Mouse (Mus musculus) heart, embryonic 16.5 days (tissue): Measurements from ENCODE around the gene Add3. TPM values are rescaled to one million over a fixed set of nuclear protein-coding genes. Genes with fewer than 3 reads are reported as not detected.

ENCODE experiments used
- ATAC-seq: fragments of 200-750 bp; cut with Nextera tagmentation; replicated peaks from 2 replicates; pipeline ENCODE4 v1.8.0; 2017; ENCODE audit warnings: moderate number of reproducible peaks; ENCODE audit not compliant: insufficient read depth, low FRiP score; ENCODE audit errors: extremely low read depth
- H3K27ac ChIP-seq: fragments of 300-500 bp; sonication (generic); 2 replicates; pipeline ENCODE4 v1.5.1; 2014; ENCODE audit warnings: mild to moderate bottlenecking, low read length, control low read depth, moderate library complexity
- H3K27me3 ChIP-seq: fragments of 300-500 bp; sonication (generic); 2 replicates; pipeline ENCODE4 v1.6.1; 2014; ENCODE audit warnings: low read length, mixed read lengths; ENCODE audit not compliant: control insufficient read depth, insufficient read depth
- H3K36me3 ChIP-seq: fragments of 300-500 bp; sonication (generic); 2 replicates; pipeline ENCODE4 v1.6.1; 2014; ENCODE audit not compliant: control insufficient read depth, insufficient read depth
- H3K4me1 ChIP-seq: fragments of 300-500 bp; sonication (generic); 2 replicates; pipeline ENCODE4 v1.6.1; 2014; ENCODE audit warnings: low read length, mixed read lengths; ENCODE audit not compliant: control insufficient read depth, insufficient read depth
- H3K4me2 ChIP-seq: fragments of 300-500 bp; sonication (generic); 2 replicates; pipeline ENCODE4 v1.6.1; 2014; ENCODE audit warnings: low read depth, mild to moderate bottlenecking, control low read depth, low read length
- H3K4me3 ChIP-seq: fragments of 300-500 bp; sonication (generic); 2 replicates; pipeline ENCODE4 v1.5.1; 2014; ENCODE audit warnings: mild to moderate bottlenecking, control low read depth, low read length
- H3K9ac ChIP-seq: fragments of 300-500 bp; sonication (generic); 2 replicates; pipeline ENCODE4 v1.6.1; 2014; ENCODE audit warnings: low read length, control low read depth
- H3K9me3 ChIP-seq: fragments of 300-500 bp; sonication (generic); replicated peaks from 2 replicates; pipeline ENCODE4 v1.6.1; 2016; ENCODE audit warnings: low read length; ENCODE audit not compliant: control insufficient read depth
- WGBS: fragments of 180-500 bp; shearing (Covaris S2); extraction: QIAGEN DNeasy Blood & Tissue Kit; methylation state at CpG from one replicate; pipeline ENCODE4 v1.1.7; 2014; 5-methylcytosine and 5-hydroxymethylcytosine counted together
- polyA plus RNA-seq: library from polyadenylated mRNA; unstranded; fragments of >200 nt; fragmentation: Nextera tagmentation; extraction: Ambion mirVana; gene quantifications from 2 replicates; pipeline ENCODE4 v1.2.1, GENCODE M21; 2015

Gene Add3
- polyA plus RNA-seq, 1 experiment from 2014 or later = 107 TPM

- peak overlapping the region; percentile 29 for H3K4me2 ChIP-seq
- H3K27ac ChIP-seq = peak overlapping the region; percentile 73
- no peaks in the 10 kb centered on the region for H3K9me3 ChIP-seq
- 34% methylated on average over 5 of the region's 5 CpGs for WGBS
- H3K4me3 ChIP-seq = no peak overlapping the region
- no peak for ATAC-seq
- no peaks in the 10 kb centered on the region for H3K36me3 ChIP-seq
- H3K9ac ChIP-seq = no peak overlapping the region
- H3K4me1 ChIP-seq = peaks cover 83% of the 10 kb centered on the region
- no peaks in the 10 kb centered on the region for H3K27me3 ChIP-seq
Observed at GRCm38 (mm10) chr19:53184911-53185310, 44.7 kb downstream of the Add3 start.

DNA sequence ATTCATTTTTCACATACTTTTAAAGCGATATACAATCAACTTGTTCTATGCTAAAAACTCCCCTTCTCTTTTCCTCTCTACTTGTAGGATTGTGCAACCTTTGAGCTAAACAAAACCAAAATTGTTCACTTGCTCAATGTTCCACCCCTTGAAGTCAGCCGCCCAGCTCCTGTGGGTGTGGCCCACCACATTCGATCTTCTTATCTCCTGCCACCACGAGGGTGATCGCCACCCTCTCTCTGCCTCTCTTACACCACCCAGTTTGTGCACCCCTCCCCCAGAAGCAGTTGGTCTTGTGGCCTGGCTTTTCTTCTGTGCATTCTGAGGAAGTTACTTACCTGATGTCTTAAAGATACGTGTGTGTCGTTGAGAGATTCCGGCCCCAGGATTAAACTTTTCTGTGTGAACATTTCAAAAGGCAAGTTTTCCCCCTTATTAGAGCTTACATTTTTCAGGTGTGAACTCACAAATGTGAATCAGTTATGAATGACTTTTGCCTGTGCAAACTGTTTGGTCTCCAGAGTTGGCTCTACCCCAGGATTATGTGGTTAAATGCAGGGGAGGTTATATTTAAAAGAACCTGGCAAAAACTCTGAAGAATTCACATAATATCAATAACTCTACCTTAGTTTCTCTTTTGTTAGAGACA, 45.4 kb downstream of the Add3 start:
- WGBS = 31% methylated on average over 8 of the region's 8 CpGs
- H3K4me1 ChIP-seq = peaks cover 84% of the 10 kb centered on the region
- ATAC-seq = no peak; the same call in 1 of the 2 replicates

GRCm38 (mm10) chr19:53186456-53186855, 46.2 kb downstream of the Add3 start:
- H3K9ac ChIP-seq = no peak overlapping the region
- no peak overlapping the region for H3K4me3 ChIP-seq
- WGBS = 61% methylated on average over 4 of the region's 4 CpGs
- no peaks in the 10 kb centered on the region for H3K9me3 ChIP-seq
- ATAC-seq = no peak
- peaks cover 82% of the 10 kb centered on the region for H3K4me1 ChIP-seq
- H3K27ac ChIP-seq = peak overlapping the region; percentile 47
- no peaks in the 10 kb centered on the region for H3K27me3 ChIP-seq
- H3K4me2 ChIP-seq = no peak overlapping the region
- no peaks in the 10 kb centered on the region for H3K36me3 ChIP-seq

More for the DNA sequence above, 45.4 kb downstream of the Add3 start:
- Histone ChIP-seq H3K36me3 (no peaks in the 10 kb centered on the region), H3K9ac (no peak overlapping the region), H3K9me3 (no peaks in the 10 kb centered on the region), H3K27me3 (no peaks in the 10 kb centered on the region), H3K4me2 (peak overlapping the region; percentile 29; the same call in 1 of the 2 replicates), H3K4me3 (no peak overlapping the region), H3K27ac (peak overlapping the region; percentile 72; the same call in 1 of the 2 replicates)

GRCm38 (mm10) chr19:53187533-53187932, 47.3 kb downstream of the Add3 start:
- Histone ChIP-seq H3K27ac (peak overlapping the region; percentile 78), H3K27me3 (no peaks in the 10 kb centered on the region), H3K4me2 (peak overlapping the region; percentile 50), H3K4me3 (peak overlapping the region; percentile 11; the same call in 1 of the 2 replicates), H3K4me1 (peaks cover 83% of the 10 kb centered on the region), H3K9ac (peak overlapping the region; percentile 56), H3K36me3 (no peaks in the 10 kb centered on the region), H3K9me3 (no peaks in the 10 kb centered on the region)
- WGBS = 29% methylated on average over 7 of the region's 7 CpGs
- ATAC-seq = no peak

- Histone ChIP-seq H3K4me3 (no peak overlapping the region), H3K4me2 (no peak overlapping the region), H3K27ac (peak overlapping the region; percentile 78), H3K36me3 (no peaks in the 10 kb centered on the region), H3K4me1 (peaks cover 79% of the 10 kb centered on the region), H3K27me3 (no peaks in the 10 kb centered on the region), H3K9me3 (no peaks in the 10 kb centered on the region), H3K9ac (peak overlapping the region; percentile 56; the same call in 1 of the 2 replicates)
- 66% methylated on average over 6 of the region's 6 CpGs for WGBS
- ATAC-seq = no peak
Observed at GRCm38 (mm10) chr19:53188186-53188585, 47.9 kb downstream of the Add3 start.

GRCm38 (mm10) chr19:53188724-53189220, 48.5 kb downstream of the Add3 start:
- Histone ChIP-seq H3K9me3 (no peaks in the 10 kb centered on the region), H3K27ac (peak overlapping the region; percentile 43), H3K9ac (no peak overlapping the region), H3K27me3 (no peaks in the 10 kb centered on the region), H3K36me3 (no peaks in the 10 kb centered on the region), H3K4me2 (no peak overlapping the region), H3K4me1 (peaks cover 78% of the 10 kb centered on the region), H3K4me3 (no peak overlapping the region)
- ATAC-seq = no peak
- WGBS = 67% methylated on average over 5 of the region's 5 CpGs

DNA sequence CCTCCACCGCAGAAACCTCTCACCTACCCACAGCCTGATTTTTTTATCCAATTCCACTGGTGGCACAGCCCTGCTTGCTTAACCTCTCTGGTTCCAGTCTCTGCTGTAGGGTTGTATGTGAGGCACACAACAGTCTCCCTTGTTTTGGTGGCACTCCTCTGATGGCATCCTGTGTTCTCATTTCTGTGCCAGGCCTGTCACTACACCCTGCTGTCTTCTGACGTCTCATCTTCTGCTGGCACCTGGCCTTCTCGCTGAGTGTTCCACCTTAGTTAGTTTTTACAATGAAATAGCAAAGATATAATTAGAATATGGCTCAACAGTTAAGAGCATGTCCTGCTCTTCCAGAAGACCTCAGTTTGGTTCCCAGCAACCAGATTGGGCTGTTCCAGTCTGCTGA, 49.5 kb downstream of the Add3 start:
- H3K9me3 ChIP-seq = no peaks in the 10 kb centered on the region
- peaks cover 78% of the 10 kb centered on the region for H3K4me1 ChIP-seq
- no peaks in the 10 kb centered on the region for H3K36me3 ChIP-seq
- no peak for ATAC-seq
- H3K4me3 ChIP-seq = no peak overlapping the region
- H3K4me2 ChIP-seq = no peak overlapping the region
- WGBS = 67% methylated on average over 3 of the region's 3 CpGs
- no peaks in the 10 kb centered on the region for H3K27me3 ChIP-seq
- H3K9ac ChIP-seq = no peak overlapping the region
- peak overlapping the region; percentile 61 for H3K27ac ChIP-seq

GRCm38 (mm10) chr19:53190232-53190631, 50.0 kb downstream of the Add3 start:
- no peaks in the 10 kb centered on the region for H3K36me3 ChIP-seq
- WGBS = 47% methylated on average over 3 of the region's 3 CpGs
- ATAC-seq = no peak
- no peaks in the 10 kb centered on the region for H3K27me3 ChIP-seq
- peaks cover 79% of the 10 kb centered on the region for H3K4me1 ChIP-seq
- no peak overlapping the region for H3K4me2 ChIP-seq
- no peaks in the 10 kb centered on the region for H3K9me3 ChIP-seq
- no peak overlapping the region for H3K4me3 ChIP-seq
- H3K9ac ChIP-seq = no peak overlapping the region
- peak overlapping the region; percentile 62 for H3K27ac ChIP-seq

DNA sequence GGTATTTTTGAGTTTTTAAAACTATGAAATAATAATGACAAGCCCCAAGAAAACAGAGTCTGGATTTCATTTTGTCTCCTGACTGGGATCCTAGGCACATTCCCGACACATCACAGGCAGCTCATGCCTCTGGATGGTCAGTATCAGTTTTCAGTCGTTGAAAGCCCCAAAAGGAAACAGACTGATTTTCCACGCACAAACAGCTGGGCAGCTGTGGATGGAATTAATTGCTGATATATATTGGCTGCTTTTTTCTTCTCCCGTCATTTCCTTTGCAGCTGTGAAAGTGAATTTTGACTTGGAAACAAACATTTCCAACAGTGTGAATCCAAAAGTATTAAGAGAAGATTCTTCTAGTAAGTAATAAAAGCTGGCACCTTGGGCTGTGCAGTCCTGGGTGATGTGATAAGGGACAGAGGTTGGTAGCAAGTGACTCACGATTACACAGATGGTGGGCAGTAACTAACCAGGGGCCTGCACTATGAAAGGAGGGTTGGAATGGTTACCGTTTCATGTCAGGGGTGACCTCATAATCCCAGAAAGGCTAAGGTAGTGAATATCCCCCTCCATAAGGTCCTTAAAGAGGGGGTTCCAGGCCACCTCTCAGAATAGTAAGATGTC, 51.7 kb downstream of the Add3 start:
- Histone ChIP-seq H3K4me2 (peak overlapping the region; percentile 0; the same call in 1 of the 2 replicates), H3K27ac (peak overlapping the region; percentile 47), H3K4me1 (peaks cover 70% of the 10 kb centered on the region), H3K27me3 (no peaks in the 10 kb centered on the region), H3K9ac (0 out of 2 replicates have a peak overlapping the region, but pooled peaks have one; percentile 46), H3K4me3 (no peak overlapping the region), H3K36me3 (no peaks in the 10 kb centered on the region), H3K9me3 (no peaks in the 10 kb centered on the region)
- 21% methylated on average over 6 of the region's 6 CpGs for WGBS
- no peak for ATAC-seq
